23 mouse cellular contexts compared by ENCODE assay signal in genomic region chr2:66464874-66465458, GRCm38 (mm10). TPM values are rescaled to one million over a fixed set of nuclear protein-coding genes. Genes with fewer than 3 reads are reported as not detected.
A peak's percentile ranks its signal among the peaks of the same experiment; 100 is the strongest.
DNase-seq lines count a peak whose midpoint lies in the region; ATAC-seq lines count a peak whose summit lies in the region.
"Had no signal": no experiment of that assay in that cellular context is flagged by ENCODE, and none has a peak within 500 bp of the region (broad histone marks: within the 10 kb centered on the region; RNA-seq: fewer than 3 reads in every experiment).

No protein-coding gene starts in this region.

- WGBS in embryonic facial prominence, embryonic 14.5 days: 79% methylated on average over 2 of the region's 2 CpGs
- WGBS in embryonic facial prominence, embryonic 10.5 days: 88% methylated on average over 2 of the region's 2 CpGs
- 35% methylated on average over 2 of the region's 2 CpGs for WGBS in kidney, embryonic 15.5 days
- WGBS in limb, embryonic 12.5 days: 85% methylated on average over 2 of the region's 2 CpGs
- WGBS in limb, embryonic 10.5 days: 90% methylated on average over 2 of the region's 2 CpGs

- H3K9me3 ChIP-seq in embryonic facial prominence, embryonic 14.5 days (ENCODE audit: control insufficient read depth, low read length): no peaks in the 10 kb centered on the region
- H3K9me3 ChIP-seq in embryonic facial prominence, embryonic 10.5 days: no peaks in the 10 kb centered on the region
- no peaks in the 10 kb centered on the region for H3K9me3 ChIP-seq in kidney, embryonic 15.5 days (replicated peaks)
- no peaks in the 10 kb centered on the region for H3K9me3 ChIP-seq in limb, embryonic 12.5 days
- H3K9me3 ChIP-seq in limb, embryonic 10.5 days (replicated peaks): no peaks in the 10 kb centered on the region
- H3K9me3 ChIP-seq: embryonic facial prominence, embryonic 15.5 days; hindbrain, embryonic 12.5 days; hindbrain, embryonic 15.5 days had no signal

- no peak overlapping the region for H3K27ac ChIP-seq in embryonic facial prominence, embryonic 14.5 days (replicated peaks; ENCODE audit: low read depth, low read length)
- H3K27ac ChIP-seq in embryonic facial prominence, embryonic 10.5 days (replicated peaks): no peak overlapping the region
- peak overlapping the region; percentile 63 for H3K27ac ChIP-seq in kidney, embryonic 15.5 days
- H3K27ac ChIP-seq in limb, embryonic 12.5 days: no peak overlapping the region
- no peak overlapping the region for H3K27ac ChIP-seq in limb, embryonic 10.5 days
- H3K27ac ChIP-seq: embryonic facial prominence, embryonic 15.5 days; gastrocnemius, adult 2 months; hindbrain, embryonic 12.5 days; hindbrain, embryonic 15.5 days had no signal

- no peaks in the 10 kb centered on the region for H3K4me1 ChIP-seq in embryonic facial prominence, embryonic 14.5 days (ENCODE audit: control insufficient read depth, insufficient read depth, low read length)
- no peaks in the 10 kb centered on the region for H3K4me1 ChIP-seq in embryonic facial prominence, embryonic 10.5 days
- no peaks in the 10 kb centered on the region for H3K4me1 ChIP-seq in kidney, embryonic 15.5 days
- no peaks in the 10 kb centered on the region for H3K4me1 ChIP-seq in limb, embryonic 12.5 days (replicated peaks)
- no peaks in the 10 kb centered on the region for H3K4me1 ChIP-seq in limb, embryonic 10.5 days
- H3K4me1 ChIP-seq: embryonic facial prominence, embryonic 15.5 days; hindbrain, embryonic 12.5 days; hindbrain, embryonic 15.5 days had no signal

- H3K4me2 ChIP-seq in embryonic facial prominence, embryonic 14.5 days (ENCODE audit: low read depth, low read length): no peak overlapping the region
- no peak overlapping the region for H3K4me2 ChIP-seq in kidney, embryonic 15.5 days
- H3K4me2 ChIP-seq in limb, embryonic 12.5 days: no peak overlapping the region
- H3K4me2 ChIP-seq: embryonic facial prominence, embryonic 15.5 days; heart, embryonic 11.5 days; hindbrain, embryonic 12.5 days; hindbrain, embryonic 15.5 days had no signal

- H3K9ac ChIP-seq in embryonic facial prominence, embryonic 14.5 days (ENCODE audit: low read depth, low read length): no peak overlapping the region
- H3K9ac ChIP-seq in kidney, embryonic 15.5 days: no peak overlapping the region
- H3K9ac ChIP-seq in limb, embryonic 12.5 days (replicated peaks): no peak overlapping the region
- H3K9ac ChIP-seq: embryonic facial prominence, embryonic 15.5 days; forebrain, postnatal 0 days; hindbrain, embryonic 12.5 days; hindbrain, embryonic 15.5 days had no signal

- ATAC-seq in embryonic facial prominence, embryonic 14.5 days (ENCODE audit: low read depth): no peak
- ATAC-seq in kidney, embryonic 15.5 days (replicated peaks; ENCODE audit: low FRiP score): peak; percentile 87
- peak; percentile 37; the same call in 1 of the 2 replicates for ATAC-seq in limb, embryonic 12.5 days (ENCODE audit: insufficient number of reproducible peaks, insufficient read depth, low FRiP score, low TSS enrichment, low read depth)
- ATAC-seq: activated CD4-positive, CD25-positive, alpha-beta regulatory T cell, adult 4 months; forebrain, embryonic 14.5 days; forebrain, postnatal 0 days had no signal

- no peak overlapping the region for H3K4me3 ChIP-seq in embryonic facial prominence, embryonic 14.5 days (ENCODE audit: low read depth, low read length)
- no peak overlapping the region for H3K4me3 ChIP-seq in embryonic facial prominence, embryonic 10.5 days
- no peak overlapping the region for H3K4me3 ChIP-seq in kidney, embryonic 15.5 days (replicated peaks)
- no peak overlapping the region for H3K4me3 ChIP-seq in limb, embryonic 12.5 days (replicated peaks)
- no peak overlapping the region for H3K4me3 ChIP-seq in limb, embryonic 10.5 days
- H3K4me3 ChIP-seq: embryonic facial prominence, embryonic 15.5 days; gastrocnemius, adult 2 months; hindbrain, embryonic 12.5 days; hindbrain, embryonic 15.5 days had no signal

- peak; percentile 9 for DNase-seq in embryonic facial prominence, embryonic 14.5 days (ENCODE audit: low spot score)
- no peak for DNase-seq in embryonic facial prominence, embryonic 10.5 days (ENCODE audit: low spot score)
- no peak for DNase-seq in kidney, postnatal 25 days
- DNase-seq in limb, embryonic 10.5 days (ENCODE audit: low spot score): no peak
- DNase-seq: adrenal gland, adult 8-10 months; adrenal gland, postnatal 25 days; cerebellum, adult 11-12 months; cerebellum, adult 8-10 months; cerebellum, postnatal 10 days; cerebellum, postnatal 36 days; embryo, embryonic 11 days; forebrain, postnatal 0 days; gastrocnemius, adult 2 months; gastrocnemius, postnatal 14 days; heart, adult 11 months had no signal

- H3K27me3 ChIP-seq in embryonic facial prominence, embryonic 14.5 days (replicated peaks; ENCODE audit: control insufficient read depth, insufficient read depth, low read length): no peaks in the 10 kb centered on the region
- H3K27me3 ChIP-seq in embryonic facial prominence, embryonic 10.5 days (replicated peaks; ENCODE audit: low read depth, poor library complexity, severe bottlenecking): no peaks in the 10 kb centered on the region
- no peaks in the 10 kb centered on the region for H3K27me3 ChIP-seq in kidney, embryonic 15.5 days
- H3K27me3 ChIP-seq in limb, embryonic 12.5 days: no peaks in the 10 kb centered on the region
- no peaks in the 10 kb centered on the region for H3K27me3 ChIP-seq in limb, embryonic 10.5 days (ENCODE audit: low read depth, poor library complexity, severe bottlenecking)
- H3K27me3 ChIP-seq: embryonic facial prominence, embryonic 15.5 days; hindbrain, embryonic 12.5 days; hindbrain, embryonic 15.5 days had no signal

- no peaks in the 10 kb centered on the region for H3K36me3 ChIP-seq in embryonic facial prominence, embryonic 14.5 days (ENCODE audit: control insufficient read depth, insufficient read depth, low read length)
- H3K36me3 ChIP-seq in embryonic facial prominence, embryonic 10.5 days (replicated peaks): no peaks in the 10 kb centered on the region
- no peaks in the 10 kb centered on the region for H3K36me3 ChIP-seq in kidney, embryonic 15.5 days
- H3K36me3 ChIP-seq in limb, embryonic 12.5 days: no peaks in the 10 kb centered on the region
- H3K36me3 ChIP-seq in limb, embryonic 10.5 days: no peaks in the 10 kb centered on the region
- H3K36me3 ChIP-seq: embryonic facial prominence, embryonic 15.5 days; hindbrain, embryonic 12.5 days; hindbrain, embryonic 15.5 days had no signal

RNA-seq across cellular contexts. Expression of gene Scn1a, which starts 24.3 kb away (rescaled TPM):
- 0.67 and 0.84 TPM in 2 replicates for polyA plus RNA-seq in embryonic facial prominence, embryonic 14.5 days (2014; fragmentation: Nextera tagmentation; extraction: Ambion mirVana)
- polyA plus RNA-seq in embryonic facial prominence, embryonic 10.5 days (2016; fragmentation: Nextera tagmentation; extraction: Ambion mirVana): 0.70 and 1.00 TPM in 2 replicates
- polyA plus RNA-seq in kidney, embryonic 15.5 days (2015; fragmentation: Nextera tagmentation; extraction: Ambion mirVana): 1.3 and 1.4 TPM in 2 replicates
- 1.8 and 2.2 TPM in 2 replicates for polyA plus RNA-seq in limb, embryonic 12.5 days (2016; fragmentation: Nextera tagmentation; extraction: Ambion mirVana)
- polyA plus RNA-seq in limb, embryonic 10.5 days (2016; fragmentation: Nextera tagmentation; extraction: Ambion mirVana): 0.16 and 0.30 TPM in 2 replicates
